Mouse (Mus musculus): Measurements from ENCODE around the gene Irf3.

GRCm38 (mm10) chr7:45012011-45012410 is 14.6 kb downstream of the Irf3 start:
- TF ChIP-seq CTCF (conservative IDR thresholded peaks at IDR 0.05; ENCODE audit: low read length) (no peak), NANOG (IDR thresholded peaks at IDR 0.05; ENCODE audit: borderline replicate concordance, low read length) (no peak), POU5F1 (IDR thresholded peaks at IDR 0.05; ENCODE audit: borderline replicate concordance, low read length) (no peak)
